Mouse (Mus musculus) embryo, embryonic 10.5 days (tissue): Measurements from ENCODE around the gene Cabp7.

ENCODE experiments used
- DNase-seq: peaks from one replicate; pipeline ENCODE4 v3.0.0-alpha.2; 2015; ENCODE audit warnings: low spot score

The Cabp7 gene

DNA sequence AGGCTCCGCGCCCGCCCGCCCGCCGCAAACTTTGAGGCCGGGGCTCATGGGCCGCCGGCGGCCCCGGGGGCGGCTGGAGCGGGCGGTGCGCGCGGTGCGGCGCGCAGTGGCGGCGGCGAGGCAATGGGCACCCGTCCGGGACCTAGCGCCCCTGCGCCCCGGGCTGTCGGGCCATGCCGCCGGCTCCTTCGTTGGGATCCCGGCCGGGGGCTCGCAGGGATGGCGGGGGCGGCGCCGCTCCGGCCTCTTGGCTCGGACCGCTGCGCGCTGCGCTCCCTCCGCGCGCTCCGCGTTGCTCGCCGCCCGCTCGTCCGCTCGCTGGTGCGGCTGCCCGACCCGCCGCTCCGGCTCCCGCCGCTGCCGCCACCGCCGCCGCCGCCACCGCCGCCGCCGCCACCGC, at the start of gene Cabp7:
TSS of gene Cabp7 (minus strand) at position 46 of the 400 bp plus-strand sequence.
- DNase-seq: no peak

DNA sequence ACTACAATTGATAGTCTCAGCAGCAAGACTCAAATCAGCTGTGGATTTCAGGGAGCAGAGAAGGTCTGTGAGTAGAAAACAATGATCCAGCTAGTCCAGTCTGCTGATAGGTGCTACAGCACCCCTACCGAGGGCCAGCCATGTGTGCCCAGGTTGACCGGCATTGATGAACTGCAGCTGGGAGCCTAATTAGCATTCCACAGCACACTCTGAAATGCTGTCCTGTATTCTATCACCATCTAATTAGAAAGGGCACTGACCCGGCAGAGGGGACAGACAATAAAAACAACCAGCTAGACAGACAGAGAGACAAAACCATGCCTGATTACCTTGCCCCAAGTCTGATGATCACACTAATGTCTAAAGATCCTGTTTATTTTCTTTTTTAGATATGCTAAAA, 46.4 kb upstream of the Cabp7 start:
- DNase-seq: peak; percentile 14

DNA sequence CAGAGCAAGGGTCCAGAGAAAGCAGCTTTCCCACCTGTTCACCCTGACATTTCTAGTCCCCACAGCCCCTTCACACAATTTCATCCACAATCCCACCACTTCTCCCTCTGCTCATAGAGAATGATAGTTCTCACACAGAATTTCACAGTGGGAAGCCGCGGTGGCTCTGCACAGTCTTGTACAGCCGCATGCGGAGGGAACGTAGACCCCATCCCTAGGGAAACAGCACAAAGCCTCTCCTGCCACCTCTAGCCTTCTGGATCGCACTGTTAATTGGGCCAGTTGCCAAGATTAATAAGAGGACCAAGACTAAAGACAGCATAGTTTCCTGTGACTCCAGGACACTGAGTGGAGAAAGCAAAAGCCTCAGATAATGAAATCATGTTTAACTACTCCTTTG, 45.0 kb upstream of the Cabp7 start:
- DNase-seq: no peak

DNA sequence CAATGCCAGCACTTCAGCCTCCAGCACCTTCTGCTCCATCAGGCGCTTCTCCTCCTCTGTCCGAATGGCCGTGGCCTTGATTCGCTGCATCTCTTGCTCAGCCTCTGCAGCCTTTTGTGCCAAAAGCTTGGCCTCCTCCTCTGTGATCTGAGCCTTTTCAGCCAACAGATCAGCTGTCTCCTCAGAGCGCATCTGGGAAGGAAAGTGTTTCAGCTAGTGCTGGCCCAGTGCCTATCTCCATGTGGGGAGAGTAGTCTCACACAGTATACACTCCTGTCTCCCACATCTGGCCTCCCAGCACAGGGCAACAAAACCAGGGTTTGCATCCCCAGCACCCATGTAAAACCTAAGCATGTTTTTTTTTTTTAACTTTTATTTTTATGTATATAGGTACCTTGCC, 43.1 kb upstream of the Cabp7 start:
- DNase-seq: no peak

DNA sequence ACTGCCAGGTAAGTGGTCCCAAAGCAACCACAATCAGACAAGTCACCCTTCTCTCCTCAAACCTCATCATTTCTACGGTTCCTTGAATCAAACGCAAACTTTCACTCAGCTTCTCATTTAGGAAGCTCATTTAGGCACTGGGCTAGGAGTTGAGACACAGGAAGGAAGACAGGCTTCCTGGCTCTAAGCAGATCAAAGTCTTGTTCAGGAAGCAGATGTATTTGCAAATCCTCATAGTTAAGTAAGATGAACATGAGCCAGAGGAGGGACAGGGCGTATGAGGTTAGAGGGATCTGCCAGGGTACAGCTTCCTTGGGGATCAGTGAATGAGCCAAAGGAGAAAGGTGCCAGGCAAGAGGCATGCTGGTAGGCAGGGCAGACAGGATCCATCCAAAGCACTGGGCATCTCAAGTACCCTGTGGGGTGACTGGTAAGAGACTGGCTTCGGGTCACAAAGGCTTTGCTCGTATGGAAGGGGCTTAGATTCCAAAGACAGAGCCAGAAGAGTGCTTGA, 38.1 kb upstream of the Cabp7 start:
- DNase-seq: no peak

DNA sequence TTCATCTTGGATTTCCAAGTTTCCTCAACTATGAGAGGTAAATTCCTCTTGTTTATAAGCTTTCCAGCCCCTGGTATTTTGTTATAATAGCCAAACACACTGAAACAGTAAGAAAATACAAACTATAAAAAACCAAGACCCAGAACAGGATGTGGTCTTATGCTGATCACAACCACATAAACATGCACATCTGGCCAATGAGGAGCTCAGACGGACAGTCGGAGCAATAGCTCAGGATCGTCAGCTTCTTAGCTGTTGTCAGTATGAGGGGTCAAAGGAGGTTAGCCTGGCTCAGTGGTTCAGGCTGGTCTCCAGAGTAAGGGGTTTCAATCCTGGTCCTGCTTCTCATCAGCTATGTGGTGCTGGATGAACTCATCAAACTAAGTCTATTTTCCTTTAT, 36.5 kb upstream of the Cabp7 start:
- no peak for DNase-seq

DNA sequence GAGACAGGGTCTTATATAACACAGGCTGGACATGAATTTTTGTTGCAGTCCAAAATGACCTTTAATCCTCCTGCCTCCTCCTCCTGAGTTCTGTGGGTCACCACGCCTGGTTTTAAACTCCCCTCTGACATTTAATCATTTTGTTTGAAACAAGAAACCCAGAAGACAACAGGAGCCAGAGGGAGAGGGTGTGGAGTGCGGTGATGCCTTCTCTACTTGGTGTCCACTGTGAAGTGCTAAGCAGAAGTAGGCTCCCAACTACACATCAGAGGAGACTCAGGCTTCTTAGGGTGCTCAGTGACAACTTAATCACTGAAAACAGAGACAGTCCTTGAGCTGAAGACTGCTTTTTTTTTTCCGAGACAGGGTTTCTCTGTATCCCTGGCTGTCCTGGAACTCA, 34.3 kb upstream of the Cabp7 start:
- no peak for DNase-seq

DNA sequence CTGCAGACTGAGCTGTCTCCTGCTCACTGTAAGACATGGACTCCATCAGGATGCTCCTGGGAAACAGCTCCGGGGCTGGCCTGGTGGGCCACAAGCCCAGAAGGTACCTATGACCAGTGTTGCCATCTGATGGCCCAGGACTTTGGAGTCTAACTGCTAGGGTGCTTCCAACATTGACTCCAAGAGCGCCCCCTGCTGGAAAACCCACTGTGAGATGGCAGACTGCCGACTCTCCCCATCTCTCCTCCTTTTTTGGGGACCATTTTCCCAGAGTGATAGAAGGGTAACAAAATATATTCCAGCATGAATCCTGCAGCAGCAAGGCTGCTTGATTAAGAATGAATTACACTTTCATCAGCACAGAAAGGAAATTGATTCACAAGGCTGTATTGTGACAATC, 26.3 kb upstream of the Cabp7 start:
- peak; percentile 75 for DNase-seq

DNA sequence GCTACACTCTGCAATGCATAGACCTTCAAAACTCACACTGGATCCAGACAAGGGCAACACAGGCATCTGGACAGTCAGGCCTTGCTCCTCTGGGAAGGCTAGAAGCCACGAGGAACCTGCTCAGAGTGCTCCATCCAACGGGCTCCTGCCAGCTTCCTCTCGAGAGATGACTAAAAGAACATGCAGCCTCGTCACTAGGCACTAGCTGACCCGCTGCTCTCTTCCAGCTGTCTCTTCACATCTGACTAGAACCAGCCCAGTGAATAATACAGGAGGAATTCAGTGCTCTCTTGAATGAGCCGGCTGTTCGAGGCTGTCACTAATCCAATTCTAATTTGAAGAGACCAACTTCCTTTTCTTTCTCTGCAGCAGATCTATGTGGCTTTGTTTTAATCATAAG, 25.2 kb upstream of the Cabp7 start:
- DNase-seq: no peak

DNA sequence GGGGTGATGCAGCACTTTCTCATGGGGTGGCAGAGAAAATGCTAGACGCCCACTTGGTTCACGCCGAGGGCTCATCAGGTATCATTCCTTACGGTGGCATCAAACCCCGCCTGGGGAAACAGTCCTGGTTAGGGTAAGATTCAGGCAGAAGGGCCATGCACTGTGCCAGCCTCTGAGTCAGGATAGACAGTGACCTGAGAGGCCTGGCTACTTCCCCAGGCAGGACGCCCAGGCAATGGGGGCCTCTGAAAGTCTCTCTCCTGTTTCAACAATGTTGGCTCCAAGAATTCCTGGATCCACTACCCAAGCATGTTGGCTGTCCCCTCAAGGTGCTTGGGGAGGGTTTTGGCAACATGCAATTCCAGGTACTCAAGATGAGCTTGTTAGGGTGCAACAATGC, 23.3 kb upstream of the Cabp7 start:
- DNase-seq: no peak

DNA sequence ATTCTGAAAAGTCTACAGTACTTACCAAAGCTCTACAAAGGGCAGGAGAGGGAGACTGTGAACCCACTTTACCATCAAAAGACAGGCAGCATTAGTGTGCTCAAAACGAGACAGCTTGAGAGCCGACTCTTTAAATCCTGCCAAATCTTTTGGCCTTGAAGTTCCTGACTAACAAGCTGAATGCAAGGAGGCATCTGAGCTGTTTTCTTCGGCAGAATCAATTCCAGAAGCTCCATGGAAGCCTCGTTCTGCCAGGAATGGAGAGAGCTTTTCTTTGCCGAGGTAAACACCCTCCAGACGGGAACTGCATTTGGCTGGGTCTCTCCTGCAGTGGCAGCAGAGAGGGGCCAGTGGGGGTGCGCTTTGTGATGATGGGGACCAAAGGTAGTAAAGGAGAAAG, 22.7 kb upstream of the Cabp7 start:
- DNase-seq: no peak

DNA sequence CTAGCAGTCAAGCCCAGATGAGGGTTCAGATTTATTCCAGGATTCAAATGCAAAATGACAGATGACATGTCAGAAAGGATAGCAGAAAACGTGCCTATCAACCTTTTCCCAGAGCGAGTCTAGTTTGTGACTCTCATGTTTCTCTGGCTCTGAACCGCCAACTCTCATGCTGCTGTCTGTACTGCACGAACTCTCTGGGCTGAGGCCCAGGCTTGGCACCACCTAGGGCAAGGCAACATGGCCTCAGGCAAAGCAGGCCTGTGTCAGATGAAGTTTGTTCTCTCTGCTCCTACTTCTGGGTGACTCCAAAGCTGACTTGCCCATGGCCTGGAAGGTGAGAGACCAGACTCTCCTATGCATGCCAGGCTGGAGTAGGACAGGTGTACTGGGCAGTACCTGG, 21.8 kb upstream of the Cabp7 start:
- no peak for DNase-seq

DNA sequence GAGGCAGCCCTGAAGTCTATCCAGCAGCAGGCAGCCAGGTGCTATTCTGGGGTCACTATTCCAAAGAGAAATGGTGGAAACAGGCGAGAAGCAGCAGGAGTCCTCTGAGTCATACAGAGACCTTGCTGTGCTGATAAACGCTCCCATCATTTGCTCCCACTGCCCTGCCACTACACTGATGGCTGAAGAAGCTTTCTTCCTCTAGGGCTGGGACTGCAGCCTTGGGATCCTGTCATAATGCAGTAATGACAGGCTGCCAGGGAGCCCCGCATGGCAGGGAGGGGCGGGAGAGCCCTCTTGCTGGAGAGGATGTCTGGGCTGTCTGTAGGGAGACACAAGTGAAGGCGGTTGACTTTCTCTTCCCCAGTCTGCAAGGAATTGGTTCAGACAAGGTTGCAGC, 17.9 kb upstream of the Cabp7 start:
- DNase-seq: no peak

DNA sequence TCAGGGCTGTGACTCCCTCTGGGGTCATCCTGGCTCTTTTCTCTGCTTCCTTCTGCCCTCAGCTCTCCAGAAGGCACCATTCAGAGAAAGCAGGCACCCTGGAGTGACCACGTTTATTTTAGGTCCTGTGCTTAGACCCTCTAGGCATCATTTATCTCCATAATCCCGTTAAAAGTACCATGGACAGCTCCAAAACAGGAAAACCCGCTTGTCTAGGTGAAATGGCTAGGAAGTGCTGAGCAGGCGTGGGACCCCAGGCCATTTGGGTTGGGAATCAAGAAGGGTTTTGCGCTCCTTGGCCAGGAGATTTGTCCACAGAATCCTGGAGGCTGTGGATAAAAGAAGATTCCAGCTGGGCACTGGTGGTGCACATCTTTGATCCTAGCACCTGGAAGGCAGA, 17.1 kb upstream of the Cabp7 start:
- peak; percentile 73 for DNase-seq

DNA sequence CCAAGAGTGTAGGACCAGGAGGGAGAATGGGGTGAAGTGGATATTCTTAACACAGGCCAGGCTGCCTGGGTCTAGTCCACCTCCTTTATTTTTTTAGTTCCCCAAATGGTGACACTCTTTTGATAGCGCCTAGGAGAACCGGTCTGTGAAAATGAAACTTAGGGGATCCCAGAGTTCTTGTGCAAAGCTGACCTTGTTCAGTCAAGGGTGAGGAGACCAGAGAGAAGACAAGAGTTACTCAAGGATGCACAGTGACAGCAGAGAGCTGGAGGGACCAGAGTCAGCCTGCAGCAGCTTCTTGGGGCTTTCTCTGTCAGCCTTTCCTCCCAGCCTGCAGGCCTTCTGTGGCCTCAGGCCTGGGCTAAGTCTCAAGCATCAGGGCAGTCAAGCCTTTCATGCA, 15.9 kb upstream of the Cabp7 start:
- DNase-seq: no peak

DNA sequence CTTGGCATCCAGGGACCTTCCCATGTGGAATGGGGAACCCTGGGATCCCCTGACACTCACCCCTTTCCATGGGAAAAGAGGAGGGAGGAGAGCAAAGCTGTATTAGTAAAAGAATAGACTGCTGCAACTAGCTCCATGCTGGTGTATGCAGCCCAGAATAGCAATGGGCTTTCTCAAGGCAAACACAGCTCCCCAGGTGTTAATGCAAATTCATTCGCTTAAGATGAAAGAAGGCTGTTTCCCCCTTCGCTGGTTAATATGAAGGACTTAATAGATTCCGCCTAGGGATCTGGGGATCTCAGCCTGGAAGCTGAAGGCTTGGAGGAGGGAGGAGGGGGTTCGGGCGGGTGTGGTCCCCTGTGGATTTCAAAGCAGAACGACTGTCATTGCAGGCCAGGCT, 15.4 kb upstream of the Cabp7 start:
- DNase-seq: no peak

DNA sequence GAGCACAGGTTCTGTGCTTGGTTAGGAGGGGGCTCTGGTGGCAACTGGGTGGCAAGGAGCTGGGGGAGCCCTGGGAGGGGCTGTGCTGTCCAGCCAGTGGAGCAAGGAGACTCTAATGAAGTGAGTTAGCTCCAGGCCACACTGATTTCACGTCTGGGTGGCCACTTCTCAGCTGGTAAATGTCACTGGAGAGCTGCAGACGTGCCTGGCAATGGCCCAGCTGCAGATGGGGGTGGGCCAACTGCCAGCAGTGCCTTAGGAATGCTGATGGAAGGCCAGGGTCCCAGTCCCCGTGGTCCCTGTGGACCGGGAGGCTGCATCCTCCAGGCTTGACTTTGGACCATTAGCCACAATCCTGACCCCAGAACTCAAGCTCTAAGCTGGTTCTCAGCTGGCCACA, 13.9 kb upstream of the Cabp7 start:
- DNase-seq: no peak

DNA sequence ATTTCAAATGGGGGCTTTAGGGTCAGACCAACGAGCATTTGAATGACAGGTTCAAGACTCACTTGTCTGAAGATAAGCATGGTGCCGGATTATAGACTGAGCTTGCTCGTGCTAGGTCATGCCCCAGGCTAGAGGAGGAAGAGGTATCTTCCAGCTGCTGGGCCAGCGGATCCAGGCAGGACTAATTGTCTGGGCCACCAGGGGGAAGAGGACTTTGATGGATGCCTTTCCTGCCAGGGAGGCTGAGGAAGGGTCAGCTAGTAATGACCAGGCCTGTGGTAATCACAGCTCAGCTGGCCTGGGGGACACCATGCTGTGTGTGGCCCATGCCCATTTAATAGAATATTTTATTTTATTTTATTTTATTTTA, 11.2 kb upstream of the Cabp7 start:
- DNase-seq: peak; percentile 56

DNA sequence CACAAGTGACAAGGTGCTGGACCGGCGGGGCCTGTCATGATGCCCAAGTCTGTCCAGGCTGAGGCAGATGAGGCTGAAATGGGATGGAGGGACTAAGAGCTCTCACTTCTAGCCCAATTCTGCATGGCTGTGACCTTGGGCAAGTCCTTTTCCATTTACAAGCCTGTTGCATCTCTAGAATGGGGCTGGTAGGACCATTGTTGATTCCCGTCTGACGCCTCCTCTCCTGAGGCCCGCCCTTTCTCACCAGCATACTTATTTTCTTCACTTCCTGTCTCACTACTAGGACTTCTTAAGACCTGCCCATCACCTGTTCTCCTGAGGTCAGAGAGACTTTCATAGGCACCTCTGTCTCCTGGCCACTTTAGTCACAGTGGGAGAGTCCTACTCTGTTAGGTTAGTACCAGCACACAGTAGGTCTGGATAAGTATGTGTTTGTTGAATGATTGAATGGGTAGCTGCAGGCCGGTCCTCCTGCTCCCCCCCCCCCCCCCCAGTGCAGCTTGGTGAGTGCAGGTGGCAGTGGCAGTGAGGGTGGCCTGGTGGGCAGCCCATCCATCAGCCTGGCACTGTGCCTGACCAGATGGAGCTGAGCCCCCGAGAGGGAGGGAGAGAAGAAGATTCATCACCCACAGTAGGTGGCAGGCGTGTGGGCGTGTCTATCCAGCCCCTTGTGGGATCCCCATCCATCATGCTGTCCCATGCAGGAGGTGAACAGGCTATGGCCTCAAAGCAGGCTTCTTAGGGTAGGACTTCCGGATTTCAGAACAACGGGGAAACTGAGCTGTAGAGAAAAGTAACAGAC, 10.6 kb upstream of the Cabp7 start:
- peak; percentile 64 for DNase-seq

DNA sequence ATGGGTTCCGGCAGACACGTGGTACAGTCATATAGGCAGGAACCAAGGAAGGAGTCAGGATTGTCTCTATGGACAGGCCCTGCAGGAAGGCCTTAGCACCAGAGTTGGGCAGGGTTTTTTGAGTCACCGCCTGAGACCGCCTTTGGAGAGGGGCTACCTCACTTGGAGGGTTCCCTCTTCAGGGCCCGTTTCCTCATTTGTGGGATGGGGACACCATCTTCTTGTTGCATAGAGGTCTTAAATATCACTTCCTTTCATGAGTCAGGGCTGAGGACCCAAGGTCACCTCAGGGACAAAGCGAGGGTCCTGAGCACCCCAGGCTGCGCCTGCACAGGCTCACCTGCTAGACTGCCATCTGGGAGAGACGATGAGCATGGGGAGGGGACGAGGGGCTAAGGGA, 9.9 kb upstream of the Cabp7 start:
- no peak for DNase-seq

DNA sequence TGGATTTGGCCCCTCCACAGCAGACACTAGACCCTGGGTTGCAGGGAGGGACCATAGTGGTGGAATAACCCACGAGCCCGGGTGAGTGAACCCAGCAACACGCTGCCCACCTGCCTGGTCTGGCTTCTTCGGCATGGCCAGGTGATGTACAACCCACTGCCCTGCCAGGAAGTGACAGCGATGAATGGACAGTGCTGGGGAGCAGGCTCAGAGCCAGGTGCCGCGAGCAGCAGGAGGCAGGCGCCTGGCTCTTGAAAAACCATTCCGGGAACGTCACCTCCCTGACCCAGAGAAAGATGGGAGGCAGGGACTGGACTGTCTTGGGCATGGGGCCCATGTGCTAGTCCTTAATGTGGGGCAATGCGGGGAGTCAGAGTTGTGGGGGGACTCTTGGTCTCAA, 8.3 kb upstream of the Cabp7 start:
- DNase-seq: no peak

DNA sequence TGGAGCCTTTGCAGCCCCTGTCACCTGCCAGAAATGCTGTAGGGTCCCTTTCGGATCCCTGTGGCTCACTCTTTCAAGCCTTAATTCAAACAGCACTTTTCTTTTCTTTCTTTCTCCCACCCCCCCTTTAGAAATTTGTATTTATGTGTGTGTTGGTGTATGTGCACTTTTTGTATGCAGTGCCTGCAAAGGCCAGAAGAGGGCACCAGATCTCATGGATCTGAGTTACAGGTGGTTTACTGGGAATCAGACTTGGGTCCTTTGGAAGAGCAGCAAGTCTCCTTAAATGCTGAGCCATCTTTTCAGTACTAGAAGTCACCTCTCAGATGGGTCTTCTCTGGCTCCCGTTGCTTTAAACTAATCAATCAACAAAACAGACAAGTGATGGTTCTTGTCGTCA, 7.5 kb upstream of the Cabp7 start:
- no peak for DNase-seq

DNA sequence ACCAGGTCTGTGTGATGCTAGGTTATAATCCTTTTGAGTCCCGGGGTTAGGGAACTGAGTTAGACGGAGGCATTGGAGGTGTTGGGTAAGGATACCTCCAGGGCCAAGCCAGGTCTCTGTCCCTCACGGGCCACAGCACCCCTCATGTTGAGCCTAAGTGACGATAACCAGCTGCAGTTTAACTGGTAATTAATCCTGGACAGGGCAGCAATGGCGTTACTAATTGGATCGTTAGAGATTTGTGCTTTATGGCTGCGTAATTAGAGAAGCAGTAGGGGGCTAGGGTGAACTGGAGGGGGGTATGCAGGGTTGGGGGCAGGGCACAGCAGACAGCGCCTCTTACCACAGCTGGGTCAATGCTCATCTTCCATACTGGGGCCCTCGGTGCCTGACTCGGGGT, 6.3 kb upstream of the Cabp7 start:
- no peak for DNase-seq

DNA sequence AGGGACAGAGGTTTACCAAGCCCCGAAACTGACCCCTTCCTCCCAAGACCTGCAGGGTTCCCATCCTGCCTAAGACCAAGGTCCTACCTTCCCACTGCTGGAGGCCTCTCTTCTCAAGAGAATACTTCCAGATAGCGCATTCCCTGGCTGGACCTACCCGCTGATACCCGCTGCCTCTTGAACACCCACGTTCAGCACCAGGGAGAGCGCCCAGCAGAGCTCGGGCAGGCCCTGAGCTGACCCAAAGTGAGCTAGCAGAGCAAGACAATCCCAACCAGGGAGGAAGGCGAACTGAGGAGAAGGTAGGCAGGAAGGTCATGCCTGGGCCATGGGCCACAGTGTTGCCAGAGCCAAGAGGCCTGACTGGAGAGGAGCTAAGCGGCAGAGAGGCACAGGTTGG, 3.7 kb upstream of the Cabp7 start:
- DNase-seq: peak; percentile 83
